Mouse (Mus musculus) adrenal gland, postnatal 14 days (tissue): ENCODE data around the gene Maml2. TPM values are rescaled to one million over a fixed set of nuclear protein-coding genes. Genes with fewer than 3 reads are reported as not detected.
A peak's percentile ranks its signal among the peaks of the same experiment; 100 is the strongest.

Experiments used
- DNase-seq: peaks from one replicate; pipeline ENCODE4 v3.0.0; 2021; ENCODE audit warnings: mixed read lengths
- microRNA-seq, 2 experiments: library from miRNA; unstranded; fragments of <30 nt; microRNA quantifications; one replicate each; pipeline ENCODE4 v1.2.0; 2021
- total RNA-seq: library from RNA; stranded (reverse); gene quantifications from 2 replicates; pipeline ENCODE4 v1.2.3, GENCODE M21; 2021

The Maml2 gene
- total RNA-seq, 1 experiment from 2014 or later: 6.1 TPM

DNA sequence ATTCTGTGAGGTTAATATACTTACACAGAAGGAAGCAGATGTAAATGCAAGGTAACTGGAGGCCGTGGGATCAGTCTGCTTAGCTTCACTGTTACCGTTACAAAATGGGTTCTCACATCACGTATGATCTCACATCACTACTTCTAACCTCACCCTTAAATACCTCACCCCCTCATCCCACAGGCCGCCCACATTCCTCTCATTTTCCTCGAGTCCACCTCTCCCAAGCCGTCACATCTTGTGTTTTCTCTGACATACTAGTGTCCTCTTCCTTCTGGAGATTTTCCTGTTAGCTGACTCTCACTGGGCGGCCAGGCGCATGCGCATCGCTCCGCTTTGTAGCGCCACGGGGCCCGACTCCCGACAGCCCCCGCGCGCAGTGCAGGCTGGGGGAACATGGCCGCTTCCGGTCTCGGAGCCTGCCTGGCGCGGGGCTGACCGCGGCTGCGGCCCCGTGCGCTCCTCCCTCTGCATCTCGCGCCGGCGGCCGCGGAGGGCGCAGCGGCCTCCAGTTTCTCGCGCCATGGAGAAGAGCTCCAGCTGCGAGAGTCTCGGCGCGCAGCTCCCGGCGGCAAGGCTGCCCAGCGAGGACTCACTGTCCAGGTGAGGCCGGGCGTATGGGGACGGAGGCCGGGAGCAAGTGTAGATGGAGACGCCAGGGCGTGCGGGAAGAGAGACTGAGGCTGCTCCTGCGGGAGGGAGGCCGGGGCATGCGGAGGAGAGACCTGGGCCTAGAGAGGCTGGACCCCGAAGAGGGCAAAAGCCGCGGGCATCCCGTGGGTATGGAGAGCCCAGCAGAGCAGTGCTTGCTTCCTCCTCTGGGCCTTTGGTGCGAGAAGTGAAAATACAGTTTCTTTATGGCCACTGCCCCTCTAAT is 451.3 kb downstream of the Maml2 start:
- DNase-seq: peak; percentile 99

DNA sequence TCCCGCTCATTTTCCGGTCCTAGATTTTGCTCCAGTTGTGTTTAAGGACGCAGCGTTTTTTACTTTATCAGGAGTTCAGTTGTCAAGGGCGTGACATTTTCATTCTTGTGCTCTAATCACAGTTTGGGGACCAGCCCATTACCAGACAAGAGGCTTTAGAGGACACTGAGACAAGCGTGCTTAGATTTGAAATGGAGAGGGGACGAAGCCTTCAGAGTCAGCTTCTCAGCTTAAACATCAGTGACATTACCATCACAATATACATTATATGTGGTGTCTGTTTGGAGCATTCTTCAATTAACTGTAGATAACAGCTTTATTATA is 451.9 kb downstream of the Maml2 start:
- DNase-seq: no peak

DNA sequence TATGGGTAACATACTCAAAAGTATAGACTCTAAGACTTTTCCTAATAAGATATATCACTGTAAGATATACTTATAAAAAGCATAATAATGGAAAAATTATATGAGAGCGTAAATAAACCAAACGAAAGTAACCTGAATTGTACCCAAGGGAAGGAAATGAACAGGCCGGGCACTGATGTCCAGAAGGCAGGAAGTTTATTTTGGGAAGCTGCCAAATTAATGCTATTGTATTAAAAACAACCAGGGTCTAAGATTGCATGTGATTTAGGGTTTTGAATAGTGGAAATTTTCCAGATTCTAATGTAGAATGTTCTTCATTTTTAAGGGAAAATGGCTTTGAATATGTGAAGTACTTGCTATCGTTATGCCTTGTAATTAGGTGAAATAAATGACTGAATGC is 454.8 kb downstream of the Maml2 start:
- DNase-seq: no peak

Small RNA genes lying within 50 kb of the gene (microRNA-seq; reads per million reads assigned to microRNA genes)
- gene Gm22643: 0 reads per million in 2 experiments

Other genes with a start within 250 kb of the Maml2 start
- gene Jrkl, start 52.1 kb upstream of the Maml2 start, total RNA-seq: 7.4 and 8.7 TPM in 2 replicates
- gene Ccdc82, start 51.0 kb upstream of the Maml2 start, total RNA-seq: 15.7 and 19.3 TPM in 2 replicates
- gene Gm17571, start 148.8 kb downstream of the Maml2 start, total RNA-seq: not detected in 2 replicates